Mouse (Mus musculus): ENCODE measurements around the gene Ripor3. TPM values are rescaled to one million over a fixed set of nuclear protein-coding genes. Genes with fewer than 3 reads are reported as not detected.

Gene Ripor3
- polyA plus RNA-seq, 1 experiment from 2014 or later: 8.4 TPM

GRCm38 (mm10) chr2:168026467-168026866 is 16.0 kb upstream of the Ripor3 start:
- H3K4me3 ChIP-seq (replicated peaks): no peak overlapping the region
- 37% methylated on average over 3 of the region's 3 CpGs for WGBS
- no peak overlapping the region for H3K9ac ChIP-seq
- ATAC-seq (ENCODE audit: insufficient number of reproducible peaks, low FRiP score, low TSS enrichment, low read depth): no peak
- peaks cover 35% of the 10 kb centered on the region for H3K4me1 ChIP-seq
- peak overlapping the region; percentile 22 for H3K27ac ChIP-seq (replicated peaks)
- H3K27me3 ChIP-seq: no peaks in the 10 kb centered on the region
- H3K9me3 ChIP-seq (replicated peaks): peaks cover 4% of the 10 kb centered on the region; the same call in 1 of the 2 replicates
- no peaks in the 10 kb centered on the region for H3K36me3 ChIP-seq
- H3K4me2 ChIP-seq (replicated peaks): no peak overlapping the region

GRCm38 (mm10) chr2:168025882-168026281 is 15.5 kb upstream of the Ripor3 start:
- Histone ChIP-seq H3K27me3 (no peaks in the 10 kb centered on the region), H3K9ac (no peak overlapping the region), H3K4me1 (peaks cover 32% of the 10 kb centered on the region), H3K9me3 (replicated peaks) (peaks cover 4% of the 10 kb centered on the region; the same call in 1 of the 2 replicates), H3K4me3 (replicated peaks) (no peak overlapping the region), H3K27ac (replicated peaks) (peak overlapping the region; percentile 85), H3K4me2 (replicated peaks) (no peak overlapping the region), H3K36me3 (no peaks in the 10 kb centered on the region)
- no peak for ATAC-seq (ENCODE audit: insufficient number of reproducible peaks, low FRiP score, low TSS enrichment, low read depth)
- WGBS: 88% methylated on average over 8 of the region's 8 CpGs

GRCm38 (mm10) chr2:168025174-168025573 is 14.8 kb upstream of the Ripor3 start:
- Histone ChIP-seq H3K36me3 (no peaks in the 10 kb centered on the region), H3K4me1 (peaks cover 33% of the 10 kb centered on the region), H3K4me3 (replicated peaks) (no peak overlapping the region), H3K27ac (replicated peaks) (peak overlapping the region; percentile 85), H3K27me3 (no peaks in the 10 kb centered on the region), H3K9me3 (replicated peaks) (peaks cover 4% of the 10 kb centered on the region; the same call in 1 of the 2 replicates), H3K4me2 (replicated peaks) (peak overlapping the region; percentile 22; the same call in 1 of the 2 replicates), H3K9ac (no peak overlapping the region)
- ATAC-seq (ENCODE audit: insufficient number of reproducible peaks, low FRiP score, low TSS enrichment, low read depth): peak; percentile 65; the same call in 1 of the 2 replicates
- WGBS: 31% methylated on average over 12 of the region's 12 CpGs

- ATAC-seq (ENCODE audit: insufficient number of reproducible peaks, low FRiP score, low TSS enrichment, low read depth): no peak
- H3K9ac ChIP-seq: no peak overlapping the region
- peaks cover 4% of the 10 kb centered on the region; the same call in 1 of the 2 replicates for H3K9me3 ChIP-seq (replicated peaks)
- H3K4me3 ChIP-seq (replicated peaks): no peak overlapping the region
- peaks cover 45% of the 10 kb centered on the region for H3K4me1 ChIP-seq
- 64% methylated on average over 3 of the region's 3 CpGs for WGBS
- H3K4me2 ChIP-seq (replicated peaks): no peak overlapping the region
- H3K27me3 ChIP-seq: no peaks in the 10 kb centered on the region
- no peaks in the 10 kb centered on the region for H3K36me3 ChIP-seq
- 0 out of 2 replicates have a peak overlapping the region, but pooled peaks have one; percentile 85 for H3K27ac ChIP-seq (replicated peaks)
Observed at GRCm38 (mm10) chr2:168023763-168024402, 13.5 kb upstream of the Ripor3 start.

- H3K4me1 ChIP-seq: peaks cover 25% of the 10 kb centered on the region
- no peak overlapping the region for H3K9ac ChIP-seq
- no peak overlapping the region for H3K4me3 ChIP-seq (replicated peaks)
- H3K36me3 ChIP-seq: no peaks in the 10 kb centered on the region
- no peaks in the 10 kb centered on the region for H3K9me3 ChIP-seq (replicated peaks)
- H3K4me2 ChIP-seq (replicated peaks): no peak overlapping the region
- no peaks in the 10 kb centered on the region for H3K27me3 ChIP-seq
- WGBS: 41% methylated on average over 9 of the region's 9 CpGs
- peak overlapping the region; percentile 81 for H3K27ac ChIP-seq (replicated peaks)
- peak; percentile 74 for ATAC-seq (ENCODE audit: insufficient number of reproducible peaks, low FRiP score, low TSS enrichment, low read depth)
Observed at GRCm38 (mm10) chr2:168019201-168019715, 8.8 kb upstream of the Ripor3 start.

GRCm38 (mm10) chr2:168016951-168017391 is 6.6 kb upstream of the Ripor3 start:
- H3K27me3 ChIP-seq: no peaks in the 10 kb centered on the region
- WGBS: 30% methylated on average over 5 of the region's 5 CpGs
- H3K9ac ChIP-seq: no peak overlapping the region
- H3K9me3 ChIP-seq (replicated peaks): no peaks in the 10 kb centered on the region
- no peak overlapping the region for H3K4me3 ChIP-seq (replicated peaks)
- H3K36me3 ChIP-seq: no peaks in the 10 kb centered on the region
- no peak overlapping the region for H3K4me2 ChIP-seq (replicated peaks)
- no peak overlapping the region for H3K27ac ChIP-seq (replicated peaks)
- ATAC-seq (ENCODE audit: insufficient number of reproducible peaks, low FRiP score, low TSS enrichment, low read depth): no peak
- H3K4me1 ChIP-seq: peaks cover 25% of the 10 kb centered on the region

- Histone ChIP-seq H3K4me2 (replicated peaks) (no peak overlapping the region), H3K27ac (replicated peaks) (peak overlapping the region; percentile 39), H3K27me3 (no peaks in the 10 kb centered on the region), H3K9me3 (replicated peaks) (no peaks in the 10 kb centered on the region), H3K36me3 (no peaks in the 10 kb centered on the region), H3K4me3 (replicated peaks) (no peak overlapping the region), H3K9ac (no peak overlapping the region), H3K4me1 (peaks cover 45% of the 10 kb centered on the region)
- peak; percentile 55; the same call in 1 of the 2 replicates for ATAC-seq (ENCODE audit: insufficient number of reproducible peaks, low FRiP score, low TSS enrichment, low read depth)
- WGBS: 17% methylated on average over 11 of the region's 11 CpGs
Observed at GRCm38 (mm10) chr2:168010893-168011292, 475 bp upstream of the Ripor3 start.

GRCm38 (mm10) chr2:168008132-168008531 is 2.3 kb downstream of the Ripor3 start:
- no peak for ATAC-seq (ENCODE audit: insufficient number of reproducible peaks, low FRiP score, low TSS enrichment, low read depth)
- no peaks in the 10 kb centered on the region for H3K27me3 ChIP-seq
- H3K9ac ChIP-seq: no peak overlapping the region
- no peaks in the 10 kb centered on the region for H3K9me3 ChIP-seq (replicated peaks)
- 62% methylated on average over 3 of the region's 3 CpGs for WGBS
- H3K4me1 ChIP-seq: peaks cover 46% of the 10 kb centered on the region
- H3K27ac ChIP-seq (replicated peaks): no peak overlapping the region
- H3K36me3 ChIP-seq: no peaks in the 10 kb centered on the region
- H3K4me3 ChIP-seq (replicated peaks): no peak overlapping the region
- H3K4me2 ChIP-seq (replicated peaks): no peak overlapping the region

GRCm38 (mm10) chr2:168006489-168006888 is 3.9 kb downstream of the Ripor3 start:
- no peak overlapping the region for H3K27ac ChIP-seq (replicated peaks)
- H3K4me1 ChIP-seq: peaks cover 44% of the 10 kb centered on the region
- H3K4me3 ChIP-seq (replicated peaks): no peak overlapping the region
- H3K36me3 ChIP-seq: peaks cover 5% of the 10 kb centered on the region; the same call in 1 of the 2 replicates
- H3K27me3 ChIP-seq: no peaks in the 10 kb centered on the region
- ATAC-seq (ENCODE audit: insufficient number of reproducible peaks, low FRiP score, low TSS enrichment, low read depth): no peak
- WGBS: 75% methylated on average over 6 of the region's 6 CpGs
- no peak overlapping the region for H3K9ac ChIP-seq
- H3K9me3 ChIP-seq (replicated peaks): no peaks in the 10 kb centered on the region
- no peak overlapping the region for H3K4me2 ChIP-seq (replicated peaks)

GRCm38 (mm10) chr2:168005616-168006015 is 4.8 kb downstream of the Ripor3 start:
- no peak for ATAC-seq (ENCODE audit: insufficient number of reproducible peaks, low FRiP score, low TSS enrichment, low read depth)
- Histone ChIP-seq H3K9me3 (replicated peaks) (no peaks in the 10 kb centered on the region), H3K27ac (replicated peaks) (no peak overlapping the region), H3K4me3 (replicated peaks) (no peak overlapping the region), H3K27me3 (no peaks in the 10 kb centered on the region), H3K4me2 (replicated peaks) (no peak overlapping the region), H3K36me3 (peaks cover 10% of the 10 kb centered on the region; the same call in 1 of the 2 replicates), H3K9ac (no peak overlapping the region), H3K4me1 (peaks cover 36% of the 10 kb centered on the region)
- 35% methylated on average over 3 of the region's 3 CpGs for WGBS

GRCm38 (mm10) chr2:168005005-168005404 is 5.4 kb downstream of the Ripor3 start:
- no peak overlapping the region for H3K9ac ChIP-seq
- peaks cover 30% of the 10 kb centered on the region for H3K4me1 ChIP-seq
- no peaks in the 10 kb centered on the region for H3K9me3 ChIP-seq (replicated peaks)
- no peak overlapping the region for H3K4me2 ChIP-seq (replicated peaks)
- H3K27me3 ChIP-seq: no peaks in the 10 kb centered on the region
- no peak overlapping the region for H3K27ac ChIP-seq (replicated peaks)
- peaks cover 16% of the 10 kb centered on the region for H3K36me3 ChIP-seq
- 73% methylated on average over 3 of the region's 3 CpGs for WGBS
- ATAC-seq (ENCODE audit: insufficient number of reproducible peaks, low FRiP score, low TSS enrichment, low read depth): no peak
- no peak overlapping the region for H3K4me3 ChIP-seq (replicated peaks)

All from embryonic facial prominence, embryonic 15.5 days (tissue).